Mouse (Mus musculus) liver, postnatal 0 days (tissue): ENCODE results near the gene Pgam1.

Source experiments
- CTCF ChIP-seq: sonication (generic); IDR thresholded peaks from 2 replicates; pipeline ENCODE4 v1.5.1; 2016; ENCODE audit warnings: antibody characterized with exemption, low read depth
- EP300 ChIP-seq: IDR thresholded peaks from 2 replicates; pipeline ENCODE4 v1.6.1; 2016; ENCODE audit warnings: antibody characterized with exemption, low read depth, mild to moderate bottlenecking

- TF ChIP-seq CTCF (no peak), EP300 (no peak)
These were observed 16.0 kb upstream of the Pgam1 start, which contains the start of gene Rrp12 for GRCm38 (mm10) chr19:41895460-41896318.
